Mouse (Mus musculus) heart, embryonic 10.5 days (tissue): ENCODE measurements at regions not wholly inside any gene's neighbourhood (a gene's known extent, or its start where the extent isn't known, plus 50 kb on each side); places are given as distances from the start of the nearest gene placed in this dataset. TPM values are rescaled to one million over a fixed set of nuclear protein-coding genes. Genes with fewer than 3 reads are reported as not detected.

Source experiments
- DNase-seq: peaks from one replicate; pipeline ENCODE4 v3.0.0-alpha.2; 2017; ENCODE audit warnings: low spot score
- H3K27ac ChIP-seq: fragments of 300-500 bp; sonication (generic); 2 replicates; pipeline ENCODE4 v1.5.1; 2016; ENCODE audit warnings: mild to moderate bottlenecking
- H3K27me3 ChIP-seq: fragments of 300-500 bp; sonication (generic); 2 replicates; pipeline ENCODE4 v1.6.1; 2016; ENCODE audit warnings: mild to moderate bottlenecking; ENCODE audit not compliant: poor library complexity, insufficient read depth, severe bottlenecking
- H3K36me3 ChIP-seq: fragments of 300-500 bp; sonication (generic); 2 replicates; pipeline ENCODE4 v1.6.1; 2016; ENCODE audit warnings: mild to moderate bottlenecking, moderate library complexity
- H3K4me1 ChIP-seq: fragments of 300-500 bp; sonication (generic); 2 replicates; pipeline ENCODE4 v1.6.1; 2016; ENCODE audit warnings: mild to moderate bottlenecking
- H3K4me3 ChIP-seq: fragments of 300-500 bp; sonication (generic); 2 replicates; pipeline ENCODE4 v1.5.1; 2016; ENCODE audit warnings: mild to moderate bottlenecking, moderate library complexity
- H3K9me3 ChIP-seq: fragments of 300-500 bp; sonication (generic); 2 replicates; pipeline ENCODE4 v1.6.1; 2016; ENCODE audit warnings: mild to moderate bottlenecking, moderate library complexity
- WGBS: fragments of 180-500 bp; shearing (Covaris S2); methylation state at CpG from one replicate; pipeline ENCODE4 v1.1.7; 2016; 5-methylcytosine and 5-hydroxymethylcytosine counted together
- microRNA-seq: library from miRNA; unstranded; fragments of <30 nt; microRNA quantifications from one replicate; pipeline ENCODE4, GENCODE M21; 2017

DNA sequence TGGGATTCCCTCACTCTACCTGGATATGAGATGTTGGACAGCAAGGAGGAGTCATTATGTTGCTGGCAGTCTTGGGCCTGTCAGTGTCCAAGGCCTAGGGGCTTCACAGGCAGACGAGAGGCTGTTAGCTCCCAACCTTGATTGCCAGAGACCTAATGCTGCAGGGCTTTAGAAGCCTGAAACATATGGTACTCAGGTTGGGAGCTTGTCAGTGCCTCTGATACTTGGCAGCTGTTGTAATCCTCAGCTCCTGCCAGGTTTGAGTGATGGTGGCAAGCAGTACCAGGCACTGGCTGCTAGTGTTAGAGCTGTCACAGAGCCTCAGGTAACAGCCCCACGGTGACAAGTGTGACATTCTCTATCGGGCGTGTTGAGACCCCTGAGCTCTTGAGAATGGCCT lies 122.2 kb upstream of the Gm10131 start:
- H3K4me1 ChIP-seq, result peaks cover 9% of the 10 kb centered on the region; the same call in 1 of the 2 replicates
- H3K27ac ChIP-seq, result no peak overlapping the region
- H3K9me3 ChIP-seq, result no peaks in the 10 kb centered on the region; the same call in 1 of the 2 replicates
- 50% methylated on average over 4 of the region's 4 CpGs for WGBS
- no peaks in the 10 kb centered on the region for H3K36me3 ChIP-seq
- H3K27me3 ChIP-seq, result no peaks in the 10 kb centered on the region
- no peak overlapping the region for H3K4me3 ChIP-seq
- no peak for DNase-seq

DNA sequence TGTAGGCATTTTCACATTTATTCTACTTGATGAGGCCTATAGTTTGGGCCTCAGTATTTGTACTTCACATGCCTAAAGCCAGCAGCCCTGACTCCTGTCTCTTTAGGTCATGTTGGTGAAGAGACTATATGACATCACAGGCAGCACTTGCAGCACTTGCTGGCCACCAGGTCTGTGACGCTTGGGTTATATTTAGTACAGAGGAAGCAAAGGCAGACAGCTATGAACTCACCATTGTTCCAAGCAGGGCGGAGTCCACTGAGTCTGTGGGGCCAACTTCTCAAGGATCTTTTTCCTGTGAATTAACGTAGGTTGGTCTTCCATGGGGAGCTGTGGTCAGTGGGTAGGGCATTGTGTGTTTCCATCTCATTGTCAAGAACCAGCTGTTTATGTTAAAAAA lies 117.9 kb upstream of the Gm10131 start:
- WGBS, result 44% methylated on average over 3 of the region's 3 CpGs
- DNase-seq, result no peak

GRCm38 (mm10) chr8:34225011-34225890 lies 113.7 kb upstream of the Gm10131 start:
- 0 out of 2 replicates have a peak, but pooled peaks cover 3% of the 10 kb centered on the region for H3K27me3 ChIP-seq
- no peaks in the 10 kb centered on the region for H3K9me3 ChIP-seq
- no peaks in the 10 kb centered on the region for H3K36me3 ChIP-seq
- no peak overlapping the region for H3K4me3 ChIP-seq
- 33% methylated on average over 17 of the region's 17 CpGs for WGBS
- no peak for DNase-seq
- peaks cover 16% of the 10 kb centered on the region for H3K4me1 ChIP-seq
- no peak overlapping the region for H3K27ac ChIP-seq

More for the DNA sequence above, 117.9 kb upstream of the Gm10131 start:
- no peak overlapping the region for H3K4me3 ChIP-seq
- no peaks in the 10 kb centered on the region for H3K36me3 ChIP-seq
- no peak overlapping the region for H3K27ac ChIP-seq
- peaks cover 19% of the 10 kb centered on the region for H3K4me1 ChIP-seq
- H3K27me3 ChIP-seq, result no peaks in the 10 kb centered on the region
- no peaks in the 10 kb centered on the region for H3K9me3 ChIP-seq

GRCm38 (mm10) chr8:34222187-34222586 lies 110.7 kb upstream of the Gm10131 start:
- Histone ChIP-seq H3K4me1 (peaks cover 13% of the 10 kb centered on the region), H3K36me3 (no peaks in the 10 kb centered on the region), H3K9me3 (0 out of 2 replicates have a peak, but pooled peaks cover 3% of the 10 kb centered on the region), H3K4me3 (no peak overlapping the region), H3K27ac (no peak overlapping the region), H3K27me3 (0 out of 2 replicates have a peak, but pooled peaks cover 3% of the 10 kb centered on the region)
- no peak for DNase-seq
- WGBS, result 70% methylated on average over 6 of the region's 6 CpGs

Small RNA genes in the stretch of these regions (microRNA-seq; reads per million reads assigned to microRNA genes)
- gene Gm23177, result not detected
